Mouse (Mus musculus): Measurements from ENCODE around the gene Bpifb5.

GRCm38 (mm10) chr2:154240771-154241170 lies 17.2 kb downstream of the Bpifb5 start:
- no peak for TF ChIP-seq CTCF (IDR thresholded peaks at IDR 0.05; ENCODE audit: low read depth, low read length)
- TF ChIP-seq POLR2A (IDR thresholded peaks at IDR 0.05; ENCODE audit: borderline replicate concordance, low read depth, low read length), result no peak

All from bone marrow macrophage, adult 2 months (primary cell).